Mouse (Mus musculus): ENCODE measurements around the gene Gm10428.

The Gm10428 gene

GRCm38 (mm10) chr11:62788935-62789616 is 36.2 kb downstream of the Gm10428 start, which contains the start of gene Zfp286:
TSS of gene Zfp286 (minus strand) at chr11:62789462.
- peak; percentile 96 for DNase-seq (ENCODE audit: low spot score)

- no peak for DNase-seq (ENCODE audit: low spot score)
Observed at GRCm38 (mm10) chr11:62789617-62789936, 36.7 kb downstream of the Gm10428 start.

Data from retina, embryonic 14.5 days (tissue).